Mouse (Mus musculus) spleen, adult 12 weeks (tissue): Measurements from ENCODE around the gene Vmn2r14.
"Not testable (repeated sequence)": the region's sequence is repeated elsewhere in the genome, so short reads cannot be mapped to it uniquely, and the experiment has no call there.

Experiments used
- DNase-seq: peaks from one replicate; pipeline ENCODE4 v3.0.0; 2022; ENCODE audit warnings: low spot score

Gene Vmn2r14

DNA sequence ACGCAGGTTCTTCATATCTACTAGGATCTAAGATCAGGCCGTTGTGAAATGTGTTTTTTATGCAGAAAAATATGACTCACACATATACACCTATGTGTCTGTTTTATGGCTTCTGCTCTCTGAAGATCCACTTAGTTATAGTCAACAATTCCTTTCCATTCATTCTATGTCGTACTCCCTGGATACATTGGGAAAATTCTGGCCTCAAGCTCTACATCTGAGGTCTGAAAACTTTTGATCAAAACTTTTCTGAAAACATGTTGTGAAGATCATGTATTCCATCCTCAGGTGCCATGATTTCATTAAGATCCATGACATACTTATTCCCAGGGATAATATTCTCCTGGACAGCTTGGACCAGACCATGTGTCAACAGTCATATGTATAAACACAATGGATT, at the start of gene Vmn2r14:
Vmn2r14 (minus strand) TSS at position 101 of the 400 bp plus-strand sequence.
- DNase-seq: no peak

- DNase-seq: not testable (repeated sequence)
Measured at GRCm38 (mm10) chr5:109192099-109192498, 32.4 kb downstream of the Vmn2r14 start, which contains the start of gene Vmn2r13. Gene Vmn2r13 (minus strand): TSS chr5:109192199.

DNA sequence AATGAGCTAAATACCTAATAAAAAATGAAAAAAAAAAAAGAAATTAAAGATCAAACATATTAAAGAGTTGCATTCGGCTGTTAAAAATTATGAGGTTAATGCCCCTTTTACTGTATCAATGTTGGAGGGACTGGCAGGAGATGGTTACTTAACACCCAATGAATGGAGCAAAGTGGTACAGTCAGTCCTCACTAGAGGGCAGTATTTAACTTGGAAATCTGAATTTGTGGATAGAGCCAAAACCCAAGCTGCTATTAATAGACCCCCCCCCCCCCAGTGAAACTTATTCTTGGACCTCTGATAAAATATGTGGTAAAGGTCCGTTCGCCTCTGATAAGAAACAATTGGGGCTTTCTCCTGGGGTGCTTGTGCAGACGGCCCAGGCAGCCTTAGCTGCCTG, 57.7 kb downstream of the Vmn2r14 start:
- DNase-seq: not testable (repeated sequence)
